In genomic region chr5:51504654-51505053, GRCm38 (mm10) we compare ENCODE assay signal across 26 mouse cellular contexts.
"Had no signal": no experiment of that assay in that cellular context is flagged by ENCODE, and none has a peak within 500 bp of the region (broad histone marks: within the 10 kb centered on the region; RNA-seq: fewer than 3 reads in every experiment).

No protein-coding gene starts in this region.

- H3K27me3 ChIP-seq: hindbrain, embryonic 13.5 days; hindbrain, embryonic 15.5 days; kidney, embryonic 15.5 days; limb, embryonic 12.5 days; liver, embryonic 13.5 days; liver, embryonic 15.5 days had no signal

- ATAC-seq: hindbrain, postnatal 0 days; intestine, embryonic 16.5 days; liver, postnatal 0 days had no signal

- H3K4me1 ChIP-seq: hindbrain, embryonic 13.5 days; hindbrain, embryonic 15.5 days; kidney, embryonic 15.5 days; liver, embryonic 13.5 days; liver, embryonic 15.5 days had no signal

- H3K9ac ChIP-seq: hindbrain, embryonic 13.5 days; hindbrain, embryonic 15.5 days; kidney, embryonic 15.5 days; limb, embryonic 12.5 days; liver, embryonic 13.5 days; liver, embryonic 15.5 days; liver, postnatal 0 days had no signal

- H3K36me3 ChIP-seq: hindbrain, embryonic 13.5 days; hindbrain, embryonic 15.5 days; kidney, embryonic 15.5 days; limb, embryonic 12.5 days; liver, embryonic 13.5 days; liver, embryonic 15.5 days had no signal

- H3K9me3 ChIP-seq: hindbrain, embryonic 13.5 days; hindbrain, embryonic 15.5 days; kidney, embryonic 15.5 days; limb, embryonic 12.5 days; liver, embryonic 13.5 days; liver, embryonic 15.5 days had no signal

- H3K4me3 ChIP-seq: gastrocnemius, adult 2 months; heart, adult 2 months; hindbrain, embryonic 13.5 days; hindbrain, embryonic 15.5 days; kidney, embryonic 15.5 days; limb, embryonic 12.5 days; liver, embryonic 13.5 days; liver, embryonic 15.5 days had no signal

- H3K27ac ChIP-seq: gastrocnemius, adult 2 months; heart, adult 2 months; hindbrain, embryonic 13.5 days; hindbrain, embryonic 15.5 days; hindbrain, postnatal 0 days; kidney, embryonic 15.5 days; kidney, postnatal 0 days; limb, embryonic 12.5 days; liver, embryonic 13.5 days; liver, embryonic 15.5 days had no signal

- H3K4me2 ChIP-seq: heart, embryonic 11.5 days; hindbrain, embryonic 13.5 days; hindbrain, embryonic 15.5 days; kidney, embryonic 15.5 days; limb, embryonic 12.5 days; liver, embryonic 11.5 days; liver, embryonic 13.5 days; liver, embryonic 15.5 days had no signal

- DNase-seq: gastrocnemius, adult 2 months; gastrocnemius, postnatal 10 days; gastrocnemius, postnatal 25 days; heart, adult 2 months; heart, postnatal 10 days; kidney, adult 11 months; kidney, adult 2 months; kidney, adult 9 months; kidney, postnatal 14 days; kidney, postnatal 36 days; layer of hippocampus, adult 9-11 months; layer of hippocampus, postnatal 36 days; left cerebral cortex, postnatal 4 days; liver; liver, embryonic 13.5 days; liver, postnatal 0 days had no signal
